Comparison of ENCODE assay signal across 25 mouse cellular contexts in the genomic region with DNA sequence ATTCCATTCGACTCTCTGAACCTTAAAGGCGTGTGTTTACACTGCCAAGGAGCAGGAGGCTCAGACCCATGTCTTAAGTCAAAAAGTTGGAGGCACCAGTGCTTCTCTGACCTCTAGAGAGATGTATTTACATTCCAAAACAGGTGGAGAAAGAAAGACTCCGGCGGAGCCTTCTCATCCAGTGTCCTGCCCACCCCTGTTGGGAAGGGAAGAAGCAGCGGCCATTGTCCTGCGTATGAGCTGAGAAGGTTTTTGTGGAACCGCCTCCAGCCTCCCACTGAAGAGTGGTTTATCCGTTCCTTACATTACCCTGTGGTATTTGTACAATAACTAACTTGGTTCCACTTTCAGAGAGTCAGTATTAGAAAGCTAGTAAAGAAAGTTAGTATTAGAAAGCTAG.
A peak's percentile ranks its signal among the peaks of the same experiment; 100 is the strongest.
DNase-seq lines count a peak whose midpoint lies in the region; TF ChIP-seq lines count a peak whose summit lies in the region.
"Had no signal": no experiment of that assay in that cellular context is flagged by ENCODE, and none has a peak within 500 bp of the region (broad histone marks: within the 10 kb centered on the region; RNA-seq: fewer than 3 reads in every experiment).

No protein-coding gene starts in this region.

- no peaks in the 10 kb centered on the region for H3K27me3 ChIP-seq in E14TG2a.4 (ENCODE audit: insufficient read depth, low read length)
- H3K27me3 ChIP-seq: CH12.LX; embryonic facial prominence, embryonic 13.5 days; embryonic facial prominence, embryonic 15.5 days; forebrain, embryonic 15.5 days had no signal

- no peaks in the 10 kb centered on the region for H3K9me3 ChIP-seq in E14TG2a.4 (ENCODE audit: low read length)
- H3K9me3 ChIP-seq: embryonic facial prominence, embryonic 13.5 days; embryonic facial prominence, embryonic 15.5 days; forebrain, embryonic 13.5 days; forebrain, embryonic 15.5 days; G1E had no signal

- H3K36me3 ChIP-seq in E14TG2a.4 (ENCODE audit: insufficient read depth, low read length), result no peaks in the 10 kb centered on the region
- H3K36me3 ChIP-seq: embryonic facial prominence, embryonic 13.5 days; embryonic facial prominence, embryonic 15.5 days; forebrain, embryonic 15.5 days; G1E had no signal

- DNase-seq in ES-CJ7 (ENCODE audit: low read depth, low spot score), result peak; percentile 60
- DNase-seq in R1 (ENCODE audit: low read depth, low spot score), result peak; percentile 68
- DNase-seq in ovary, postnatal 36 days (ENCODE audit: low spot score), result no peak
- DNase-seq in c-Kit-positive CD71-positive TER-119-positive erythroid progenitor cells, embryonic 14.5 days (ENCODE audit: low spot score), result no peak
- DNase-seq in ovary, postnatal 14 days (ENCODE audit: low spot score), result no peak
- DNase-seq: adrenal gland, adult 8-10 months; adrenal gland, postnatal 14 days; adrenal gland, postnatal 36 days; B cell, adult 2 months; cerebellum, adult 11 months; cerebellum, adult 18-20 months; cerebellum, adult 8-10 months; cerebellum, adult 9-11 months; cerebellum, postnatal 14 days; cerebellum, postnatal 36 days; embryo, embryonic 11 days; forebrain, postnatal 0 days had no signal

- peaks cover 38% of the 10 kb centered on the region for H3K4me1 ChIP-seq in E14TG2a.4 (replicated peaks; ENCODE audit: low read depth, low read length)
- H3K4me1 ChIP-seq: forebrain, embryonic 15.5 days had no signal

- no peak for TF ChIP-seq CTCF in E14TG2a.4 (conservative IDR thresholded peaks at IDR 0.05; ENCODE audit: low read length)

- H3K4me3 ChIP-seq in E14TG2a.4 (replicated peaks; ENCODE audit: low read length), result 0 out of 2 replicates have a peak overlapping the region, but pooled peaks have one; percentile 0
- H3K4me3 ChIP-seq: embryonic facial prominence, embryonic 13.5 days; embryonic facial prominence, embryonic 15.5 days; erythroblast, embryonic 14.5 days; forebrain, embryonic 13.5 days; forebrain, embryonic 15.5 days had no signal

Comparison
In these comparisons a context has a peak if more than half of its experiments do, and no peak if none do; other contexts are left out.
1. DNase-seq: peak in ES-CJ7 (single experiment) and R1 (single experiment); none in ovary, postnatal 36 days (single experiment), c-Kit-positive CD71-positive TER-119-positive erythroid progenitor cells, embryonic 14.5 days (single experiment) and ovary, postnatal 14 days (single experiment).